Comparison of ENCODE assay signal across 21 mouse cellular contexts in genomic region chr5:110137816-110138215, GRCm38 (mm10). TPM values are rescaled to one million over a fixed set of nuclear protein-coding genes. Genes with fewer than 3 reads are reported as not detected.
DNase-seq lines count a peak whose midpoint lies in the region; TF ChIP-seq lines count a peak whose summit lies in the region.
"Had no signal": no experiment of that assay in that cellular context is flagged by ENCODE, and none has a peak within 500 bp of the region (broad histone marks: within the 10 kb centered on the region; RNA-seq: fewer than 3 reads in every experiment).

No protein-coding gene starts in this region.

- H3K4me1 ChIP-seq in heart, adult 2 months (ENCODE audit: control insufficient read depth, insufficient read depth, low read length): no peaks in the 10 kb centered on the region; the same call in 1 of the 2 replicates
- H3K4me1 ChIP-seq in CH12.LX (ENCODE audit: control insufficient read depth in 1 of 2, insufficient read depth in 2 of 2): peaks cover 5 to 25% of the 10 kb centered on the region in 2 experiments
- H3K4me1 ChIP-seq: embryonic facial prominence, embryonic 13.5 days; embryonic facial prominence, embryonic 15.5 days had no signal

- H3K27ac ChIP-seq in heart, adult 2 months: no peak overlapping the region
- no peak overlapping the region for H3K27ac ChIP-seq in CH12.LX (ENCODE audit: insufficient read depth, low read depth)
- H3K27ac ChIP-seq: embryonic facial prominence, embryonic 13.5 days; embryonic facial prominence, embryonic 15.5 days; forebrain, embryonic 10.5 days; forebrain, embryonic 12.5 days had no signal

- peaks cover 6% of the 10 kb centered on the region for H3K9me3 ChIP-seq in CH12.LX (replicated peaks; ENCODE audit: low read length)
- H3K9me3 ChIP-seq: embryonic facial prominence, embryonic 13.5 days had no signal

- no peak for TF ChIP-seq EP300 in heart, adult 2 months (IDR thresholded peaks at IDR 0.05; ENCODE audit: insufficient read depth, low read depth, low read length)
- no peak for TF ChIP-seq EP300 in CH12.LX (IDR thresholded peaks at IDR 0.05; ENCODE audit: low read length)

- dilution Hi-C loops in CH12.LX (cut with MboI; ENCODE audit: extremely low pct_ligation_motif_present, extremely low pct_unique_long_range_greater_than_20kb, low sequenced_read_pairs): no loop called here

- 88% methylated on average over 3 of the region's 3 CpGs for WGBS in heart, adult 2 months

- H3K36me3 ChIP-seq in heart, adult 2 months (ENCODE audit: control insufficient read depth, insufficient read depth, low read length): no peaks in the 10 kb centered on the region; the same call in 1 of the 2 replicates
- peaks cover 22 to 40% of the 10 kb centered on the region in 2 experiments for H3K36me3 ChIP-seq in CH12.LX (replicated peaks in 1 of 2; ENCODE audit: control insufficient read depth in 1 of 2, insufficient read depth in 1 of 2, low read length in 1 of 2)

- TF ChIP-seq RAD21 in CH12.LX (IDR thresholded peaks at IDR 0.05; ENCODE audit: low read depth, low read length): no peak

- intact Hi-C loops in heart, adult 2 months (cut with DNase I): loop anchor here (10.0 kb wide), 3 partner anchors 83 to 583 kb away; partner anchors contain the start of genes Crlf2 and Zfp932

- no peak for TF ChIP-seq POLR2A in heart, adult 2 months (IDR thresholded peaks at IDR 0.05; ENCODE audit: insufficient read depth, low read depth, low read length)
- no peak for TF ChIP-seq POLR2A in CH12.LX (IDR thresholded peaks at IDR 0.05; ENCODE audit: low read depth, low read length)

- DNase-seq in heart, adult 11 months: peak; percentile 83
- no peak for DNase-seq in heart, adult 2 months
- DNase-seq in CH12.LX (ENCODE audit: extremely low read depth) (peak; percentile 42), MEL-GATA-1-ER (ENCODE audit: extremely low read depth, low read depth) (peak; percentile 31), liver (no peak)
- DNase-seq in cerebellum, postnatal 14 days: no peak
- no peak for DNase-seq in layer of hippocampus, adult 18-20 months (ENCODE audit: low spot score in 2 of 2)
- DNase-seq: adrenal gland, adult 8-10 months; adrenal gland, postnatal 14 days; adrenal gland, postnatal 36 days; cerebellum, adult 11-12 months; cerebellum, adult 2 months; cerebellum, adult 9-10 months; cerebellum, postnatal 10 days; cerebellum, postnatal 36 days; embryo, embryonic 11 days had no signal

- H3K9ac ChIP-seq in heart, adult 2 months (ENCODE audit: low read depth, low read length): no peak overlapping the region
- H3K9ac ChIP-seq in CH12.LX (ENCODE audit: insufficient read depth, low read depth): no peak overlapping the region
- H3K9ac ChIP-seq: embryonic facial prominence, embryonic 13.5 days; embryonic facial prominence, embryonic 15.5 days; forebrain, embryonic 12.5 days had no signal

- no peak for TF ChIP-seq CTCF in heart, adult 2 months (IDR thresholded peaks at IDR 0.05)
- no peak for TF ChIP-seq CTCF in CH12.LX (conservative IDR thresholded peaks at IDR 0.05 in 1 of 2, IDR thresholded peaks at IDR 0.05 in 1 of 2; ENCODE audit: low read depth in 2 of 2, low read length in 2 of 2)

- H3K4me2 ChIP-seq in CH12.LX (ENCODE audit: insufficient read depth, low read depth, poor library complexity, severe bottlenecking): no peak overlapping the region
- H3K4me2 ChIP-seq: embryonic facial prominence, embryonic 13.5 days; embryonic facial prominence, embryonic 15.5 days; forebrain, embryonic 12.5 days had no signal

- no peak overlapping the region for H3K4me3 ChIP-seq in heart, adult 2 months
- no peak overlapping the region for H3K4me3 ChIP-seq in CH12.LX (replicated peaks in 1 of 3; ENCODE audit: low read depth in 2 of 3, low read length in 2 of 3, poor library complexity in 1 of 3)
- H3K4me3 ChIP-seq: embryonic facial prominence, embryonic 13.5 days; embryonic facial prominence, embryonic 15.5 days; forebrain, embryonic 10.5 days; forebrain, embryonic 12.5 days had no signal

- H3K79me2 ChIP-seq in heart, adult 2 months (replicated peaks; ENCODE audit: control insufficient read depth, insufficient read depth, low read length): peaks cover 4% of the 10 kb centered on the region
- H3K79me2 ChIP-seq in CH12.LX (replicated peaks; ENCODE audit: control insufficient read depth, extremely low read depth, insufficient read depth, poor library complexity, severe bottlenecking): peaks cover 14% of the 10 kb centered on the region

- no peaks in the 10 kb centered on the region for H3K27me3 ChIP-seq in heart, adult 2 months (ENCODE audit: control insufficient read depth, insufficient read depth, low read length)
- no peaks in the 10 kb centered on the region for H3K27me3 ChIP-seq in CH12.LX (replicated peaks)
- H3K27me3 ChIP-seq: embryonic facial prominence, embryonic 13.5 days; embryonic facial prominence, embryonic 15.5 days; forebrain, embryonic 12.5 days had no signal

- in situ Hi-C loops in CH12.LX (cut with MboI; ENCODE audit: low pct_ligation_motif_present, low pct_unique_long_range_greater_than_20kb, low sequenced_read_pairs): no loop called here

TF ChIP-seq in CH12.LX, 34 proteins besides CTCF, POLR2A, EP300 and RAD21:
- TF ChIP-seq SMC3 (IDR thresholded peaks at IDR 0.05; ENCODE audit: low read depth, low read length): no peak
- TF ChIP-seq NRF1 (IDR thresholded peaks at IDR 0.05; ENCODE audit: low read depth, low read length): no peak
- no peak for TF ChIP-seq MEF2A (IDR thresholded peaks at IDR 0.05; ENCODE audit: borderline replicate concordance, low read depth, low read length)
- no peak for TF ChIP-seq ZNF384 (IDR thresholded peaks at IDR 0.05; ENCODE audit: low read depth, low read length)
- no peak for TF ChIP-seq PAX5 (IDR thresholded peaks at IDR 0.05; ENCODE audit: low read length)
- no peak for TF ChIP-seq ETS1 (conservative IDR thresholded peaks at IDR 0.05; ENCODE audit: low read depth, low read length)
- TF ChIP-seq NELFE (IDR thresholded peaks at IDR 0.05; ENCODE audit: low read depth, low read length): no peak
- TF ChIP-seq CHD2 (IDR thresholded peaks at IDR 0.05; ENCODE audit: low read length): no peak
- no peak for TF ChIP-seq IRF4 (IDR thresholded peaks at IDR 0.05; ENCODE audit: low read depth, low read length)
- TF ChIP-seq UBTF (IDR thresholded peaks at IDR 0.05; ENCODE audit: low read depth, low read length): no peak
- TF ChIP-seq MYC (IDR thresholded peaks at IDR 0.05; ENCODE audit: low read depth, low read length): no peak
TF ChIP-seq in CH12.LX: peak in this region for 0.

RNA-seq across cellular contexts. Expression of gene Chfr, which starts 2.2 kb away (rescaled TPM):
- total RNA-seq in heart, adult 2 months (2021): 10 to 100 TPM; 11.3 to 14.5 TPM
- polyA plus RNA-seq in heart, adult 2 months (2012; rRNA removed): 16.2 and 21.7 TPM in 2 replicates
- total RNA-seq in CH12.LX (2012; rRNA removed): 33.6 and 40.8 TPM in 2 replicates
- total RNA-seq in CH12.LX (2014; rRNA removed): 23.8 and 23.9 TPM in 2 replicates
- 36.0 and 38.5 TPM in 2 replicates for polyA plus RNA-seq in CH12.LX (2012; ENCODE audit: insufficient read length, low read depth)
- total RNA-seq in layer of hippocampus, adult 18-20 months (2021): 10 to 100 TPM; 37.3 to 46.6 TPM

RNA-seq across cellular contexts. Expression of gene Zfp605, which starts 27.9 kb away (rescaled TPM):
- 1 to 10 TPM; 2.2 to 3.3 TPM for total RNA-seq in heart, adult 2 months (2021)
- 0.68 and 1.2 TPM in 2 replicates for polyA plus RNA-seq in heart, adult 2 months (2012; rRNA removed)
- 4.3 and 5.9 TPM in 2 replicates for total RNA-seq in CH12.LX (2012; rRNA removed)
- total RNA-seq in CH12.LX (2014; rRNA removed): 4.2 and 5.3 TPM in 2 replicates
- 3.6 and 3.9 TPM in 2 replicates for polyA plus RNA-seq in CH12.LX (2012; ENCODE audit: insufficient read length, low read depth)
- total RNA-seq in layer of hippocampus, adult 18-20 months (2021): 10 to 100 TPM; 15.3 to 16.2 TPM

RNA-seq across cellular contexts. Expression of gene Gtpbp6, which starts 29.8 kb away (rescaled TPM):
- 10 to 100 TPM; 26.0 to 27.3 TPM for total RNA-seq in heart, adult 2 months (2021)
- polyA plus RNA-seq in heart, adult 2 months (2012; rRNA removed): 33.5 and 36.6 TPM in 2 replicates
- total RNA-seq in CH12.LX (2012; rRNA removed) (39.6 and 40.1 TPM in 2 replicates), CH12.LX (2014; rRNA removed) (12.2 and 14.4 TPM in 2 replicates)
- polyA plus RNA-seq in CH12.LX (2012; ENCODE audit: insufficient read length, low read depth): 24.5 and 27.9 TPM in 2 replicates
- 10 to 100 TPM; 77.8 to 81.5 TPM for total RNA-seq in layer of hippocampus, adult 18-20 months (2021)

RNA-seq across cellular contexts. Expression of gene Plcxd1, which starts 38.0 kb away (rescaled TPM):
- not detected for total RNA-seq in heart, adult 2 months (2021)
- polyA plus RNA-seq in heart, adult 2 months (2012; rRNA removed): 0.06 and 0.64 TPM in 2 replicates
- 0.64 and 0.67 TPM in 2 replicates for total RNA-seq in CH12.LX (2012; rRNA removed)
- total RNA-seq in CH12.LX (2014; rRNA removed): not detected in 2 replicates
- polyA plus RNA-seq in CH12.LX (2012; ENCODE audit: insufficient read length, low read depth): 0.98 and 1.3 TPM in 2 replicates
- 1 to 10 TPM; 5.0 to 5.1 TPM for total RNA-seq in layer of hippocampus, adult 18-20 months (2021)
- total RNA-seq: adrenal gland, postnatal 14 days had no signal
- polyA plus RNA-seq: erythroblast, embryonic 14.5 days had no signal

RNA-seq across cellular contexts. Expression of gene Golga3, which starts 38.7 kb away (rescaled TPM):
- total RNA-seq in heart, adult 2 months (2021): 10 to 100 TPM; 47.2 to 53.6 TPM
- polyA plus RNA-seq in heart, adult 2 months (2012; rRNA removed): 9.8 and 18.8 TPM in 2 replicates
- total RNA-seq in CH12.LX (2012; rRNA removed) (15.0 and 15.7 TPM in 2 replicates), CH12.LX (2014; rRNA removed) (10.0 and 10.8 TPM in 2 replicates)
- 18.0 and 18.2 TPM in 2 replicates for polyA plus RNA-seq in CH12.LX (2012; ENCODE audit: insufficient read length, low read depth)
- 10 to 100 TPM; 47.9 to 49.6 TPM for total RNA-seq in layer of hippocampus, adult 18-20 months (2021)

Comparison
In these comparisons a context has a peak if more than half of its experiments do, and no peak if none do; other contexts are left out.
1. DNase-seq: peak in heart, adult 11 months (single experiment), CH12.LX (single experiment) and MEL-GATA-1-ER (single experiment); none in heart, adult 2 months (0 of 2), cerebellum, postnatal 14 days (0 of 2), layer of hippocampus, adult 18-20 months (0 of 2) and liver (single experiment).